In the genomic region with DNA sequence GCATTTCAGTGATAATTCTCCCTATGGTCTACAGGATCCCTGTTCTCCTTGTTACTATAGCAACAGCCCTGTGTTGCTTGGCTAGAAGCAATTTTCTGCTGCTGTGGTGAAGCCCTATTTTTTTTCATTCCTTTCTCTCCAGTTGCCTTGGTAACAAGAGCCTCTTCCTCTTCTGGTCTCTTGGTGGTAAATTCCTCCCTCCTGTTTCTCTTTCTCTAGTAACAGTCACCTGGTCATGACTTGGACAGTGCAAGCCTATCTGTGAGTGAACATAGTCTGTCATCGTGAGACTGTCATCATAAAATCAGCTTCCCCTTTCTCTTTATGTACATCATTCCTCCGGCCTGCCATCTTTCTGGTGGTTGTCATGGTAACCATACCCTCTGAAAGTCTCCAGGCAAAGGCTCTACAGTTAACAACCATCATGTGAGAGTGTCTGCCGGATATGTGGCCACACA, we compare ENCODE assay signal across 9 mouse cellular contexts. TPM values are rescaled to one million over a fixed set of nuclear protein-coding genes. Genes with fewer than 3 reads are reported as not detected.
DNase-seq lines count a peak whose midpoint lies in the region; ATAC-seq and TF ChIP-seq lines count a peak whose summit lies in the region.
"Had no signal": no experiment of that assay in that cellular context is flagged by ENCODE, and none has a peak within 500 bp of the region (broad histone marks: within the 10 kb centered on the region; RNA-seq: fewer than 3 reads in every experiment).

No protein-coding gene starts in this region.

- H3K4me2 ChIP-seq in neural tube, embryonic 14.5 days (ENCODE audit: low read depth, low read length) = peak overlapping the region; percentile 40

- TF ChIP-seq CTCF in brain, embryonic 14.5 days (IDR thresholded peaks at IDR 0.05; ENCODE audit: borderline replicate concordance, extremely low read depth, insufficient read depth, insufficient read length) = no peak

- peak overlapping the region; percentile 34 for H3K4me3 ChIP-seq in forebrain, embryonic 10.5 days
- H3K4me3 ChIP-seq in neural tube, embryonic 14.5 days (ENCODE audit: low read depth, low read length) = no peak overlapping the region
- H3K4me3 ChIP-seq: myocyte had no signal

- H3K4me1 ChIP-seq in forebrain, embryonic 10.5 days = peaks cover 64% of the 10 kb centered on the region
- H3K4me1 ChIP-seq in neural tube, embryonic 14.5 days (ENCODE audit: control insufficient read depth, insufficient read depth, low read length) = peaks cover 41% of the 10 kb centered on the region

- no peaks in the 10 kb centered on the region for H3K9me3 ChIP-seq in forebrain, embryonic 10.5 days
- no peaks in the 10 kb centered on the region for H3K9me3 ChIP-seq in neural tube, embryonic 14.5 days (ENCODE audit: control insufficient read depth, low read length)

- WGBS in forebrain, embryonic 10.5 days = 48% methylated on average over 3 of the region's 3 CpGs
- WGBS in neural tube, embryonic 14.5 days = 12% methylated on average over 3 of the region's 3 CpGs

- no peak for TF ChIP-seq POLR2A in brain, embryonic 14.5 days (IDR thresholded peaks at IDR 0.05; ENCODE audit: borderline replicate concordance, extremely low read depth, insufficient read depth, insufficient read length, poor library complexity, severe bottlenecking)

- H3K27ac ChIP-seq in forebrain, embryonic 10.5 days = peak overlapping the region; percentile 93
- H3K27ac ChIP-seq in neural tube, embryonic 14.5 days (ENCODE audit: low read depth, low read length) = peak overlapping the region; percentile 90
- H3K27ac ChIP-seq: kidney, postnatal 0 days had no signal

- no peaks in the 10 kb centered on the region for H3K27me3 ChIP-seq in forebrain, embryonic 10.5 days (ENCODE audit: poor library complexity, severe bottlenecking)
- H3K27me3 ChIP-seq in neural tube, embryonic 14.5 days (ENCODE audit: control insufficient read depth, insufficient read depth, low read length) = no peaks in the 10 kb centered on the region

- peaks cover 10% of the 10 kb centered on the region for H3K36me3 ChIP-seq in forebrain, embryonic 10.5 days (replicated peaks)
- no peaks in the 10 kb centered on the region for H3K36me3 ChIP-seq in neural tube, embryonic 14.5 days (ENCODE audit: control insufficient read depth, insufficient read depth, low read length)

- no peak overlapping the region for H3K9ac ChIP-seq in neural tube, embryonic 14.5 days (replicated peaks; ENCODE audit: low read depth, low read length)

- DNase-seq in brain, embryonic 14.5 days (ENCODE audit: low read depth) = peak; percentile 98
- peak; percentile 64 for DNase-seq in forebrain, embryonic 10.5 days (ENCODE audit: extremely low spot score, low spot score)
- DNase-seq in left cerebral cortex, adult 18-20 months (ENCODE audit: low spot score in 2 of 2) = peak; percentile 29 to 45
- no peak for DNase-seq in urinary bladder, postnatal 14 days (ENCODE audit: low spot score)
- DNase-seq in thymus, postnatal 36 days = no peak
- no peak for DNase-seq in liver

- ATAC-seq in neural tube, embryonic 14.5 days (ENCODE audit: low read depth) = peak; percentile 83

RNA-seq across cellular contexts. Expression of a gene that starts 2.4 kb away (rescaled TPM):
- polyA plus RNA-seq in brain, embryonic 14.5 days (2012; rRNA removed) = 19.5 and 20.4 TPM in 2 replicates
- 23.8 and 25.9 TPM in 2 replicates for polyA plus RNA-seq in forebrain, embryonic 10.5 days (2016; fragmentation: Nextera tagmentation; extraction: Ambion mirVana)
- total RNA-seq in left cerebral cortex, adult 18-20 months (2021) = 10 to 100 TPM; 18.0 to 18.2 TPM
- 25.2 and 27.8 TPM in 2 replicates for polyA plus RNA-seq in neural tube, embryonic 14.5 days (2014; fragmentation: Nextera tagmentation; extraction: Ambion mirVana)

RNA-seq across cellular contexts. Expression of a gene that starts 18.5 kb away (rescaled TPM):
- 85.4 and 95.3 TPM in 2 replicates for polyA plus RNA-seq in brain, embryonic 14.5 days (2012; rRNA removed)
- 39.7 and 42.7 TPM in 2 replicates for polyA plus RNA-seq in forebrain, embryonic 10.5 days (2016; fragmentation: Nextera tagmentation; extraction: Ambion mirVana)
- 1 to 10 TPM; 7.3 to 9.9 TPM for total RNA-seq in left cerebral cortex, adult 18-20 months (2021)
- polyA plus RNA-seq in neural tube, embryonic 14.5 days (2014; fragmentation: Nextera tagmentation; extraction: Ambion mirVana) = 60.9 and 70.8 TPM in 2 replicates

RNA-seq across cellular contexts. Expression of a gene that starts 53.0 kb away (rescaled TPM):
- polyA plus RNA-seq in brain, embryonic 14.5 days (2012; rRNA removed) = 44.7 and 51.8 TPM in 2 replicates
- 18.5 and 19.4 TPM in 2 replicates for polyA plus RNA-seq in forebrain, embryonic 10.5 days (2016; fragmentation: Nextera tagmentation; extraction: Ambion mirVana)
- 10 to 100 TPM; 19.2 to 21.4 TPM for total RNA-seq in left cerebral cortex, adult 18-20 months (2021)
- 25.5 and 27.8 TPM in 2 replicates for polyA plus RNA-seq in neural tube, embryonic 14.5 days (2014; fragmentation: Nextera tagmentation; extraction: Ambion mirVana)

Comparison
In these comparisons a context has a peak if more than half of its experiments do, and no peak if none do; other contexts are left out.
1. DNase-seq: peak in brain, embryonic 14.5 days (single experiment), forebrain, embryonic 10.5 days (single experiment) and left cerebral cortex, adult 18-20 months (2 of 2); none in urinary bladder, postnatal 14 days (single experiment), thymus, postnatal 36 days (0 of 2) and liver (single experiment).